In the genomic region with DNA sequence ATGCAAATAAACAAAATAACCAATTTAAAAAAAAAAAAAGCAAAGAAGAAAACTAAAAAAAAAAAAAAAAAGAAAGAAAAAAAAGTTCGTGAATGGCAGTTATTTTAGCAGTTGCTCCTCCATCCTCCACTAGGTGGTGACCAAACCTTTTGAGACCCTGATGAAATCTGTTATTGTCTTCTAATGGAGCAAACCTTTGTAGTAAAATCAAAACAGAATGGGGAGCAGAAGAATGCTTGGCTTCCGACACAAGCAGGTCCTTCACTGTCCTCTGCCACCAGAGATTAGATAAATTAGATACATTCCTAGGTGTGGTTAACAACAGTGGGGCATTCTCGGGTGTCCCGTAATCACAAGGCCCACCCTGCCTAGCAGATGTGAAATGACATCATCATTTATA, we compare ENCODE assay signal across 8 mouse cellular contexts. TPM values are rescaled to one million over a fixed set of nuclear protein-coding genes. Genes with fewer than 3 reads are reported as not detected.
DNase-seq lines count a peak whose midpoint lies in the region; ATAC-seq lines count a peak whose summit lies in the region.

No protein-coding gene starts in this region.

- no peak overlapping the region for H3K4me2 ChIP-seq in hindbrain, embryonic 11.5 days (replicated peaks; ENCODE audit: low read depth, low read length)
- H3K4me2 ChIP-seq in hindbrain, embryonic 16.5 days (ENCODE audit: low read length): no peak overlapping the region

- no peaks in the 10 kb centered on the region for H3K27me3 ChIP-seq in hindbrain, embryonic 11.5 days (ENCODE audit: control insufficient read depth, insufficient read depth, low read length)
- no peaks in the 10 kb centered on the region for H3K27me3 ChIP-seq in hindbrain, embryonic 16.5 days (replicated peaks; ENCODE audit: control insufficient read depth, insufficient read depth, low read length)

- H3K4me3 ChIP-seq in hindbrain, embryonic 11.5 days (ENCODE audit: low read depth, low read length): no peak overlapping the region
- no peak overlapping the region for H3K4me3 ChIP-seq in hindbrain, embryonic 16.5 days (ENCODE audit: low read length)

- no peak overlapping the region for H3K27ac ChIP-seq in hindbrain, embryonic 11.5 days (ENCODE audit: low read depth, low read length)
- no peak overlapping the region for H3K27ac ChIP-seq in hindbrain, embryonic 16.5 days (ENCODE audit: low read depth, low read length)

- H3K4me1 ChIP-seq in hindbrain, embryonic 11.5 days (replicated peaks; ENCODE audit: control insufficient read depth, insufficient read depth, low read length): no peaks in the 10 kb centered on the region
- no peaks in the 10 kb centered on the region for H3K4me1 ChIP-seq in hindbrain, embryonic 16.5 days (ENCODE audit: control insufficient read depth, insufficient read depth, low read depth, low read length)

- ATAC-seq in hindbrain, embryonic 11.5 days (ENCODE audit: low FRiP score): no peak
- no peak for ATAC-seq in hindbrain, embryonic 16.5 days

- WGBS in hindbrain, embryonic 11.5 days: 57% methylated on average over 4 of the region's 4 CpGs
- 43% methylated on average over 4 of the region's 4 CpGs for WGBS in hindbrain, embryonic 16.5 days

- no peak overlapping the region for H3K9ac ChIP-seq in hindbrain, embryonic 11.5 days (ENCODE audit: low read depth, low read length)
- no peak overlapping the region; the same call in 1 of the 2 replicates for H3K9ac ChIP-seq in hindbrain, embryonic 16.5 days (ENCODE audit: low read depth, low read length)

- no peaks in the 10 kb centered on the region for H3K36me3 ChIP-seq in hindbrain, embryonic 11.5 days (ENCODE audit: control insufficient read depth, insufficient read depth, low read length)
- no peaks in the 10 kb centered on the region for H3K36me3 ChIP-seq in hindbrain, embryonic 16.5 days (ENCODE audit: control insufficient read depth, insufficient read depth, low read length)

- no peaks in the 10 kb centered on the region for H3K9me3 ChIP-seq in hindbrain, embryonic 11.5 days (ENCODE audit: control insufficient read depth, low read length)
- no peaks in the 10 kb centered on the region for H3K9me3 ChIP-seq in hindbrain, embryonic 16.5 days (ENCODE audit: control insufficient read depth, low read length)

- DNase-seq in hindbrain, embryonic 11.5 days (ENCODE audit: low spot score): peak; percentile 47
- DNase-seq in 416B (ENCODE audit: low read depth) (peak; percentile 3), adipocyte (ENCODE audit: low spot score) (peak; percentile 87)
- peak; percentile 23 to 55 for DNase-seq in layer of hippocampus, postnatal 14 days (ENCODE audit: low spot score in 2 of 2)
- no peak for DNase-seq in thymus, postnatal 36 days
- DNase-seq in adrenal gland, postnatal 4 days (ENCODE audit: low spot score in 2 of 2): no peak
- no peak for DNase-seq in cerebellum, postnatal 36 days

RNA-seq across cellular contexts. Expression of gene Cdh26, which starts 4.1 kb away (rescaled TPM):
- polyA plus RNA-seq in hindbrain, embryonic 11.5 days (2014; fragmentation: Nextera tagmentation; extraction: Ambion mirVana): 0.54 TPM in 1 of 2 replicates, not detected in the other
- polyA plus RNA-seq in hindbrain, embryonic 16.5 days (2015; fragmentation: Nextera tagmentation; extraction: Ambion mirVana): 0.24 and 0.25 TPM in 2 replicates
- total RNA-seq in layer of hippocampus, postnatal 14 days (2021): under 1 TPM in 1 of 2 experiments, not detected in 1; 0.30 TPM
- under 1 TPM in 1 of 2 experiments, not detected in 1; 0.20 TPM for total RNA-seq in adrenal gland, postnatal 4 days (2021)

RNA-seq across cellular contexts. Expression of gene Fam217b, which starts 11.9 kb away (rescaled TPM):
- polyA plus RNA-seq in hindbrain, embryonic 11.5 days (2014; fragmentation: Nextera tagmentation; extraction: Ambion mirVana): 3.4 and 4.6 TPM in 2 replicates
- polyA plus RNA-seq in hindbrain, embryonic 16.5 days (2015; fragmentation: Nextera tagmentation; extraction: Ambion mirVana): 16.2 and 20.2 TPM in 2 replicates
- 10 to 100 TPM; 32.4 to 33.3 TPM for total RNA-seq in layer of hippocampus, postnatal 14 days (2021)
- 1 to 10 TPM; 5.7 TPM for total RNA-seq in adrenal gland, postnatal 4 days (2021)

RNA-seq across cellular contexts. Expression of gene Ppp1r3d, which starts 12.0 kb away (rescaled TPM):
- polyA plus RNA-seq in hindbrain, embryonic 11.5 days (2014; fragmentation: Nextera tagmentation; extraction: Ambion mirVana): 1.3 and 2.3 TPM in 2 replicates
- 5.5 and 5.9 TPM in 2 replicates for polyA plus RNA-seq in hindbrain, embryonic 16.5 days (2015; fragmentation: Nextera tagmentation; extraction: Ambion mirVana)
- total RNA-seq in layer of hippocampus, postnatal 14 days (2021): 1 to 10 TPM; 8.0 to 8.1 TPM
- 1 to 10 TPM; 6.2 to 6.9 TPM for total RNA-seq in adrenal gland, postnatal 4 days (2021)

RNA-seq across cellular contexts. Expression of gene Sycp2, which starts 18.7 kb away (rescaled TPM):
- polyA plus RNA-seq in hindbrain, embryonic 11.5 days (2014; fragmentation: Nextera tagmentation; extraction: Ambion mirVana): 0.12 and 0.15 TPM in 2 replicates
- 0.30 and 0.40 TPM in 2 replicates for polyA plus RNA-seq in hindbrain, embryonic 16.5 days (2015; fragmentation: Nextera tagmentation; extraction: Ambion mirVana)
- 1 to 10 TPM in 1 of 2 experiments, under 1 TPM in 1; 0.53 to 1.2 TPM for total RNA-seq in layer of hippocampus, postnatal 14 days (2021)
- total RNA-seq in adrenal gland, postnatal 4 days (2021): under 1 TPM; 0.06 to 0.34 TPM

Comparison
In these comparisons a context has a peak if more than half of its experiments do, and no peak if none do; other contexts are left out.
1. DNase-seq: peak in hindbrain, embryonic 11.5 days (single experiment), 416B (single experiment), adipocyte (single experiment) and layer of hippocampus, postnatal 14 days (2 of 2); none in thymus, postnatal 36 days (0 of 2), adrenal gland, postnatal 4 days (0 of 2) and cerebellum, postnatal 36 days (0 of 2).
2. RNA of gene Fam217b, which starts 11.9 kb away (total RNA-seq): 32.4 to 33.3 TPM in layer of hippocampus, postnatal 14 days; 5.7 TPM in adrenal gland, postnatal 4 days; every median in the first group is over 4 times any median in the second.